Mouse (Mus musculus) large intestine, adult 2 months (tissue): ENCODE data around the gene Cux1. TPM values are rescaled to one million over a fixed set of nuclear protein-coding genes. Genes with fewer than 3 reads are reported as not detected.
A peak's percentile ranks its signal among the peaks of the same experiment; 100 is the strongest.

Experiments
- DNase-seq: peaks from one replicate; pipeline ENCODE4 v3.0.0-alpha.2; 2012; ENCODE audit warnings: low read depth, low spot score
- WGBS: fragments of 180-500 bp; shearing (Covaris S2); methylation state at CpG from one replicate; pipeline ENCODE4 v1.1.7; 2018; 5-methylcytosine and 5-hydroxymethylcytosine counted together
- polyA plus RNA-seq: library from polyadenylated mRNA; depleted of rRNA; stranded (reverse); fragments of >200 nt; gene quantifications from 2 replicates; pipeline ENCODE4 v1.2.3, GENCODE M21; 2012

The Cux1 gene
- polyA plus RNA-seq, 1 experiment = 36.9 TPM

DNA sequence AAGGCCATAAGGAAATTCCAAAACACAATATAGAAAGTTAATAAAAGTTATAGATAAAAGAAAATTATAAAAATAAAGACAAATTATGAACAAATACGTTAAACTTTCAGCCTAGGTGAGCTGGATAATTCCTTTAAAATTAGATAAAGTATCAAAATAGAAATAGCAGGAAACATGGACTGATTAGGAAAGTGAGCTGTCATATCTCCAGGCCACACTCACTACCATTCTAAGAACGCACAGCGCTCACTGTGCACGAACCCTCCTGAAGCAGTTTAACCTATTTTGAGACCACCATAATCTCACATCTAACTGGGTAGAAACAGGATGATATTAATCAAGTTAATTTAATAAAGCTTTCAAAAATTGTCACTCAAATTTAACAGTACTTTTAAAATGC lies 22.2 kb downstream of the Cux1 start:
- DNase-seq = no peak
- WGBS = 92% methylated on average over 4 of the region's 4 CpGs

DNA sequence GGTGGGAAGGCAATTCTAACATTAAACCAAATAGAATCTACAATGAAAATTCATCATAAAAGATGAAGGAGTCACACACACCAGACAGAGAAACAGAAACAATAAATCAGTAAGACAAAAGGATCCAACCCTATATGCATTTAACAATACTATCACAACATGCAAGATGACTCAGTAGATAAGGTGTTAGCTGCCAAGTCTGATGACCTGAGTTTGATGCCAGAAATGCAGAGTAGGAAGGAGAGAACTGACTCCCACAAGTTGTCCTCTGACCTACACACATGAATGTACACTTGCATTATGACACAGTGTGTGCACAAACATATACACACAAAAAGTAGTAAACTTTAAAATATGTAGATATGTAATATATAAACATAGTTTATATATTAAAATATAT lies 24.1 kb downstream of the Cux1 start:
- DNase-seq = no peak

DNA sequence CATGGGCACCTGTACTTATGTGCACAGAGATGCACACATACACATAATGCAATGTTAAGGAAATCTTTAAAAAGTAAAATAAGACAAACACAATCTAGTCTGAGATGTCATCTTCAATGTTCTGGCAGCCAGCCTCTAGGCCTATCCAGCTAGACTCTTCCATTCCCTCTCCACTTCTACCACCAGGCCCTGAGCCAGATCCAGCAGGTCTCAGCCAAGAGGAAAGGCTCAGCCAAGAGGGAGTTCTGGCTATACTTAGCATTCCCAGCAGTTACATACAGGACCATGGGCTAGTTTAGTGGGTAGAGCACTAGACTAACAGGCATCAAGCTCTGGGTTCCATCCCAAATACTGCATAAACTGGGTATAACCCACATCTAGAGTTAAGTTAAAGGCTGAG lies 26.3 kb downstream of the Cux1 start:
- DNase-seq = no peak

DNA sequence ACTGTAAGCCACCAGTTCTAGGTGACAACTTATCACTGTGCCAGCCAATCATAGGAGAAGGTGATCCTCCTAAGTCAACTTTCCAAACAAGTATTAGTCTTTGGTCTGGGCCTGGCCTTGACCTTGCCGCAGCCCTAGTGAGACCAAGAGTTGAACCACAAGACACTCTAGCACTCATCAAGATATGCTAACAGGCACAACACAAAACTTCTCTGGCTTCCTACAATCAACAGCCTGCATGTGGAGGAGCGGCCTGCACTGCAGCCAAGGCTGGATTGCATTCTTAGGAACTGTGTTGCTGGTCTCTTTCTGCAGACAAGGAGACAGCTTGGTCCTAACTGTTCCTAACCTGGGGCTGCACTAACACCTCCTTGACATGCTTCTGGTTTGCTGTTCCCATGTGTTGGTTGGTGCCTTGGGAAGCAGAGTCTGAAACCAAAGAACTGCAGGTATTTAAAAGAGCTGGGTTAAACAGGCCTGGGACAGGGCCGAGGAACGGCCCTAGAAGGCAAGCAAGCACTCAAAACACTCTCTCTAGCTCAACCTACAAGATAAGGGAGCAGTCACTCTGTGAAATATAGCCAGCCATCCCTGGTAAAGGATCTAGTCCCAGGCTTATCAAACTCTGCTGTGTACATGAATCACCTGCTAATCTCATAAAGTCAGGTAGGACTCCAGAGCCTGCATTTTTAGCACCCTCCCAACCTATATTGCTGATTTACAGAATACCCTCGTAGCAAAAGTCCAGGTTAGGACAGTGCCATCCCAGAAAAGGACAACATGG lies 27.0 kb downstream of the Cux1 start:
- 67% methylated on average over 5 of the region's 5 CpGs for whole genome bisulfite sequencing
- DNase-seq = no peak

DNA sequence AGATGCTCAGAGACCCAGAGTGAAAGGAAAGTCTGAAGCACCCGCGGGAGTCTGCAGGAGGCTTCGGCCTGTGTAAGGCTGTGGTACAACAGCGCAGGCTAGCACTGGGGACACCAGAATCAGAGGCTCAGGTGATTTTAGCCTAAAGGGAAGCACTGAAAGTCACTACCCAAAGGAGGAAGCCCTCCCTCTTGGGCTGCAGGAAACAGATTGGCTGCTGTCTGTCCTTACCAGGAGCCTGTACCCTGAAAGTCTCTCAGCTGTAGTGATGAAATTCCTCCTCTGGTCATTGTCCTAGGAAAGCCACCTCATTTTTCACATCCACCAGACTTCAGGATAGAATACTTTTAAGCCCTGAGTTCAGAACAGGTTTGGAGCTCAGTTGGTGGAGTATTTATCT lies 30.5 kb downstream of the Cux1 start:
- WGBS = 31% methylated on average over 4 of the region's 4 CpGs
- DNase-seq = no peak

DNA sequence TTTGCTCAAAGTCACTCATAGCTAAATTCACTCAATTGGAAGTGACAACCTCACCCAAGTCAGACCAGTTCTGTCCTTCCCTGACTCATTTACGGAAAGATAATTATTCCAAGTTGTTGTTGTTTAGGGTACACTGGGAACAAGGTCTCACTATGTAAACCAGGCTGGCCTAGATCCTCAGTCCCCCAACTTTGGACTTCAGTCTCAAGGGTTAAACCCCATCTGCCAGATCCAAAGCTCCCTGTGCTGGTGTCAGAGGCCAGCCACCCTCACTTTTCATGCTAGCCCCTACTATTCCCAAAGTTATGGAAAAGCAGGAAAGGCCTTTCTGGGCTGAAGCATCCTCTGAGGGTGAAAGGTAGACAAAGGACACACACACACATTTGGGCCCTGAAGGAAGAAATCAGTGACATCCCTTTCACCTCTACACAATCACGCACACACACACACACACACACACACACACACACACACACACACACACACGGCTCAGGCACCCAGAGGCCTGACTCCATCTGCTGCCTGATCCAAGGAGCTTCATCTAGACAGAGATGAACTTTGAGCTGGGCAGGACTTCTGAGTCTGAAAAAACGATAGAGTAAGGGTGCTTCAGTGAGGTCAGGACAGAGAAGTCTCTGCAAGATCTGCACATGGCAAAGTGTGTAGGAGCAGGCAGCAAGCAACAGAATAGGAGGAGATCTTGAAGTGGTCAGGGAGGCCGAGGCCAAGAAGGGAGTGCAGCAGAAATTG lies 31.1 kb downstream of the Cux1 start:
- no peak for DNase-seq
- WGBS = 34% methylated on average over 5 of the region's 5 CpGs

DNA sequence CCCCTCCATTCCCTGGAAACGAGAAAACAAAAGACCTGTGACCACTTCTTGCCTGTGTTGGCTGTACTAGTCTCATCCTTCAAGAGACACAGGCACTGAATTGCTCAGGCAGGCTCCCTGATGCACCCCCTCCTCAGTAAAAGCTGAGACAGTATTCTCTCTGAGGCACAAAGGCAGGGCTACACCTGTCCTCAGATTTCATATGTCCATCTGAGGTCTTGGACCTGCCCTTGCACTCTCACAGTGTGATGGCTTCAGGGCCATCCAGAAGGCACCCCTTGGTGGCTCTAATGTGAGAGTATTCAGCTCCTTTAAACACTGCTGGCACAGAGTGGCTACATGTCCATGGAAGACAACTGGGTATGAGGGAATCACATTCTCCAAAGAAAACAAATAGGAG lies 32.1 kb downstream of the Cux1 start:
- 68% methylated on average over 1 of the region's 1 CpGs for whole genome bisulfite sequencing

DNA sequence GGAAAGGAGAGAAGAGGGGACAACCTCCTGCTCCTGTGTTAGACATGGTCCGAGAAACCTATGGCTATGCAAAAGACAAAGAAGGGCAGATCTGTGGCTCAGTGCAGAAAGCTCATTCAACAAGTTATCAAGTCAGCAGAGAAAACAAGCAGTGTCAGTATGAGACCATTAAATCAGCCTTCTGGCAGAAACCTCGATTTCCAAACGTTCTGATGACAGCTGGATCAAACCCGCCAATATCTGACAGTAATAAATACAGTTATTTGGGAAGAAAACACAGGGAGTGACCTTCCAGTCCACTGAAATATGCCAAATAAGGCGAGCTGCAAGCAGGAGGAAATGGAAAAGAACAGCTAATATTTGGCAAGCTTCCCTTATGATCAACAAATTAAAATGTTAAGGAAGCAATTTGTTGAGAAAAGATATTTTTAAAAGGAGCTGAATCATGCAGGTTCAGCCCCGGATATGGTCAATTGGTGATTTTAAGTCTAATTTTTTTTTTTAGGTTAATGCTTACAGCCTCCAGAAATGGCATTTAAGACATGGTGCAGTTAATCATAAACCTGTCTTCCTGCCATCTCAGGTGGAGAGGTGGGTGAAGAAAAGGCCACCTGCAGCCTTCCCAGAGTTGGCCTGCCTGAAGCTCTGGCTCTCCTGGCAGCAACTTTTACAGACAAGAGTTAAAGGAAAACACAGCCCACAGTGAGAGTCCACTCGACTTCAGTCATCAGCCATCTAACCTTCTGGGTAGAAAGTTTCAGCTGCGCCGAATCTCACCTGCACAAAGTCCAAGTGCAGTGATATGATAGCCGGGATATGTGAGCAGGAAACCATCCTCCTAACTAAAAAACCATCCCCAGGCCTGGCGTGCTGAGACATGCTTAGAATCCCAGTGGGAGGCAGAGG lies 33.7 kb downstream of the Cux1 start:
- DNase-seq = no peak

More for the DNA sequence above, 32.1 kb downstream of the Cux1 start:
- no peak for DNase-seq

DNA sequence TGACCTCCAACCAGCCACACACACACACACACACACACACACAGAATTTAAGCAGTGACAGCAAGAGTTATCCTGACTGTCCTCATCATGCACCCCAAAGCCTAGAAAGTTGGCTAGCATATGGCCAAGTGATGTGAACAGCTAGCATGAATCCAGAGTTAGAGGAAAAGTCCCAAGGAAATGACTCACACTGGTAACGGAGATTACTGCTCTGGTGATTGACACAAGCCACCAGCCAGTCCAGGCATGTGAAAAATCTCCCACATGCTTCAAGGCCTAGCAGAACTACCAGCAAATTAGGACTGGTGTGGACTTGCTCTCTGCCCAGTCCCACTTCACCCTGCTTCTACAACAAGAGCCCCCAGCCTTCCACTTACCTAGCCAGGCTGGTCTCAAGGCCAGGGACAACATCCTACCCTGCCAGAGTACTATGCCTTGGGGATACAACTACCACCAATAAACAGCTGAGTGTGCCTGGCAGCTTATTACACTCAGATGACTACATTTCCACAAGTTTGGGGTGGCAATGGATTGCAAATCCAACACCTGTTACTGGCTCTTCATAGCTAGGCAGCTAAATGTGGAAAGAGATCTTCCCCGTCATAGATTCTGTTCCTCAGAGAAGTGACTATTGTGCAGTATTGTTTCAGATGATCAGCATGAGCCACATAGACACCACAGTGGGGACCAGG lies 35.5 kb downstream of the Cux1 start:
- no peak for DNase-seq
- 47% methylated on average over 2 of the region's 2 CpGs for WGBS

More for the DNA sequence above, 33.7 kb downstream of the Cux1 start:
- 20% methylated on average over 11 of the region's 11 CpGs for WGBS

DNA sequence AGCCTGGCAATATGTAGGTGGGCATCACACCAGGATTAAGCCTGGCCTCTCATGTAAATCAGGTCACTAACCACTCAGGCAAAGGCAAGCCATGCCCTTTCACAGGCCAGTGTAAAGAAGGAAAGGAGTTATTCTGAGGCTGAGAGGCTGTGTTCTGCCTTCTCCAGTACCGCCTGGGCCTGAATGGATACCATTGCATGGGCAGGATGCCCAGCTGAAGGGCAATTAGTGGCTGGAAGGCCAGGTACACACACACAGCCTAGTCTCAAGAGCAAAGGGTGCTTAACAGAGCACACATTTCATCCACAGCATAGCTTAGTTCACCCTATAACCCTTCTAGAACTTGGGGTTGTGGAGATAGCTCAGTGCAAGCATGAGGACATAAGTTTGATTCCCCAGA lies 36.4 kb downstream of the Cux1 start:
- no peak for DNase-seq
- WGBS = 21% methylated on average over 1 of the region's 1 CpGs

DNA sequence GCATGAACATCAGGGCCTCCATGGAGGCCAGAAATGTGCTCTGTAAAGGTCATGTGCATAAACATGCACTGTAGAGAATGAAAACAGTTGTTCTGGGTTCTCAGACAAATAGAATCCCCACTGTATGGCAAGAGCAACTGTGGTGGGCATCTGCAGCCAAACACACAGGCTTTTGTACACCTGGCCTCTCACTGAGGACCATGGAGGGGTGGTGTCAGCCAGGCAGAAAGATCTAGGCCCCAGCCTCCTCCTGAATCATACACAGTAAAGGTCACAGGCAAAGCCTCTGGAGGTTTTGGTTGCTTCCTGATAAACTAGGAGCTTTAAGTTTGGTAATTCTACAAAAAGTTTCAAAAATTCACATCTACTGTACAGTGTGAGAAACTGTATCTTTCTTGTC lies 38.1 kb downstream of the Cux1 start:
- DNase-seq = no peak

DNA sequence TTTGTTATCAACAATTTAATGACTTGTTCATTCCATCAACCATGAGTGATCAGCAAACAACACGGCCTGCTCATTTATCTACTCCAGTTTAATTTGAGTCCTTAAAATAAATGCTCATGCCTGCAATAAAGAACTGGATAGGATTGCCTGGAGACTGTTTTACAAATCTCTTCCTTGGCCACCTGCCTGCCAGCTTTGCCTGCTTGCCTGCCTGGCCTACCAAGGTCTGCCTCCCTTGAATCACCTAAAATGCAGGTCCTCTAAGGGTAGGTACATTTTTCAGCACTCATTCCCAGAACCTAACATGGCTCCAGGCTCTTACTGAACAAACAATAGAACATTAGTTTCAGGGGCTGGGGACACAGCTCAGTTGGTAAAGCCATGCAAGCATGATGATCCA lies 39.4 kb downstream of the Cux1 start:
- DNase-seq = no peak
- 14% methylated on average over 1 of the region's 1 CpGs for WGBS

DNA sequence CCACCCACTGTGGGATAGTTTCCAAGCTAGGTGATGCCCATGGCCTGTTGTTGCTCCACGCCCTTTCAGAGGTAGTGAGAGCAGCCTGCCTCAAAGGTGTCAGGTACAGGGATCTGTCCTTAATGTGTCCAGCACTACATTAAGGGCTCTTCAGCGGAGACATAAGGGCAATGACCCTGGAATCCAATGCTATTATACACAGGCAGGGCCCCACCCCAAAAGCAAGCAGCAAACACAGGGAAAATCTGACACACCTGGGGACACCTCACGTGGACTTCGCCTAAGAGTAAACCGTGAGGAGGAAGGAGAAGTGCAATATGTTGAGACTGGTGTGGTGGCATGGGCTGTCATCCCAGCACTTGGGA lies 40.8 kb downstream of the Cux1 start:
- WGBS = 33% methylated on average over 5 of the region's 5 CpGs
- peak; percentile 86 for DNase-seq

DNA sequence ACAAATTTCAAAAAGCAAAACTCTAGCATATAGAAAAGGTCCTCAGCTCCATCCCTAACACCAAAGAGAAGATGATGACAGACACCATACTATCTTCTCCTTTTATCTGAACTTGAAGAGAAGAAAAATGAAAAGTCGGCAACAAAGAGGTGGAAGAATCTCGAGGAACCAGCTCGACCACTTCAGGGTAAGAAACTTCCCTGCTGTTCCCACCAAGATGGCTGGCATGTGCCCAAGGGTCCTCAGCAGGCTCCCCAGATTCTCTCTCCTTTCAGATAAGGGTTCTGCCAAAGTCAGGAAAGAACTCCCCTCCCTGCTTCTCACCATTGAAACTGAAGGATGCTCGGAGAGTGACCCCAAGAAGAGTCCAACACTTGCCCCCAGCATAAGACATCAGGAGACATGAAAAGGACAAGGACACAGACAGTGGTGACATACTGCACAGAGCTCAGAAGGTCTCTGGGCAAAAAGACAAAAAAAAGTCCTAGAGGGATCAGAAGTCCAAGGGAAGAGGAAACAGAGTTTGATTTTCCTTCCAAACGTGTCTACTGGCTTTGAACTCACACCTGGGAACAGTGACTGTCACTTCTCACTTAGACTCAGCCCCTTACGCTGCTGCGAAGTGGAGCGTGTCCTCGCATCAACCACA lies 41.3 kb downstream of the Cux1 start:
- WGBS = 45% methylated on average over 9 of the region's 9 CpGs
- DNase-seq = no peak

DNA sequence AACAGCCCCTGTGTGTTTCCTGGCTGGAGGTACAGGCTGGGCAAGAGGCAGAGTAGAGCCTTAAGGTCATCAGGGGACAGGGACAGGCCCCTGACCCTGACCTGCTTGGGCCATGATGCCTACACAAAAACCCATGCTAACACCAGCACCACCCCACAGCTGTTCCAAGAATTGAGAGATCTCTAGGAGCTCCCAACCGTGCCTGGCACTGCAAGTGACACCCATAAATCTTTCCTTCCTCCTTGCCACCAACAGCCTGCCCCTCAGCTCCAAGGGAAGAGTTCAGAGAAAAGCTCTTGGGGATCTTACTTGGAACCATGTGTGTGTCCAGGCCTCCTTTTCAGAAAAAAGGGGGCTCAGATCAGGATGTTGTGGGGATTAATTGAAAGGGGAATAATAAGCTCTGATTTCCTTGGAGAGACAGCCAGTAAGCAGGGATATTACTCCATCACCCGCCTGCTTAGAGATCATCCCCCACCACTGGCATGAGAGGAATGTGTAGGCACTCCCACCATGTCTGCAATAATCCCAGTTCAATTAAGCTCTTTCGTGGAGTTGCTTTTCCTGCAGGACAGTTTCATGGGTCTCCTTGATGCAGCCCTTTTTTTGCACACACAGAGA lies 44.3 kb downstream of the Cux1 start:
- no peak for DNase-seq
- WGBS = 28% methylated on average over 3 of the region's 3 CpGs

DNA sequence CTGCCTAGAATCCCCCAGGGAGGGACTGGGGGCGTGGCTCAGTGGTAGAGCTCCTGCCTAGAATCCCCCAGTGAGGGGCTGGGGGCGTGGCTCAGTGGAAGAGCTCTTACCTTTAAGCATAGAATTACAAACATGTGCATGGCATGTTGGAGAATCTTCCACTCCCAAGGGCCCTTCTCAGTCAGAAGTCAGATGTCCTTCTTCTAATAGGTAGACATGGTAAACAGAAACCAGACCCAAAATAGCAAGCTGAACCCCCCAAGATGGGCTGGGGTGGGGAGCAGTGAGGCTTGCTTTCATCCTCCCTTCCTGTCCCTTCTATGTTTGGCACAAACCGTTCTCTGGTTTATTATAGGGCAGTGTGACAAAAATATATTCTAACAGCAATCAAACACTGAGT lies 45.6 kb downstream of the Cux1 start:
- WGBS = 75% methylated on average over 3 of the region's 3 CpGs
- no peak for DNase-seq

DNA sequence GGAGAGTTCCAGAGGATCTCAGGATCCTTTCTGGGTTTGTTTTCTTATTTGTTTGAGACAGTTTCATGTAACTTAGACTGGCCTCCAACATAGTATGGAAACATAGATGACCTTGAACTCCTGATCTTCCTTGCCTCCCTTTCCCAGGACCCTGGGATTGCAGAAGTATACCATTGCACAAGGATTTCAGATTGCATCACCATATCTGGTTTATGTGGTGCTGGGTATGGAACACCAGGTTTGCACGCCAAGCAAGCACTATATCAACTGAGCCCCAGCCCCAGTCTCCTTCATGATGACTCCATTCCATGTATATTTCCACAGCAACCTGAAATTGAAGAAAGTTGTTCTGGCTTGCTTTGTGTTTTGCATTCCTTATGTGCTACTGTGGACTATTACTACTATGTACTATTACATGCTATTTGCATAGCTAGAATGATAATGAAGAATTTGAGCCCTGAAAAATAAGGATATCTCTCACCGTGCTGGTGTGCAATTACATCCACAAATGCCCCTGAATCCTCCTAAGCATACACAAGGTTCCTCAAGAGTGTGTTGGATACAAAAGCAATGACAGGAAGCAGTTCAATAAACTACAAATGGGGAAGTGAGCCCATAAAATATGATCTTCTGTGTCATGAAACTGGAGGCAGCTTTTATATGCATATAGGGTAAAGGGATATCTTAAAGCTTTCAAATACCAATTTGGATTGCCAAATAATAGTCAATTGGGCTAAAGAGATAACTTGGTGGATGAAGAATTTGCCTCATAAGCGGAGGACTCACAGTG lies 48.4 kb downstream of the Cux1 start:
- WGBS = 84% methylated on average over 3 of the region's 3 CpGs
- no peak for DNase-seq

DNA sequence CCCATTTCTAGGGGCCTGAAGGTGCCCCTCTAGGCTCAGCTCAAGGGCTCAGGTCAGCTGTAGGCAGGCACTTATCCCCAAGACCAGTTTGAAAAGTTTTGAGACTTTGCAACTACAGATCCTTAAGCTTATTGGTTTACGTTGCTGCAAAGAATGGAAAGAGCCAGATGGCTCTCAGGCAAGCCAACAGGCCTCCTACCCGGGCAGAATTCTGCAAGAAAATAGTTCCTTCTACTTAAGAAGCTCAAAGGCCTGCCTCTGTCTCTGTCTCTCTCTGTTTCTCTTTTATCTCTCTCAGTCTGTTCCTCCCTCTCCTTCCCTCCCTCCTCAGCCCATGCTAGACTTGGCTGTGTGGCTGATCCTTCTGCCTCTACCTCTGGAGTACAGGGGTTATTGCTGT lies 49.8 kb downstream of the Cux1 start:
- DNase-seq = no peak
- WGBS = 66% methylated on average over 2 of the region's 2 CpGs
